8 mouse cellular contexts compared by ENCODE assay signal in genomic region chr13:9826227-9826626, GRCm38 (mm10).
DNase-seq lines count a peak whose midpoint lies in the region; ATAC-seq and TF ChIP-seq lines count a peak whose summit lies in the region.

No protein-coding gene starts in this region.

- no peaks in the 10 kb centered on the region for H3K9me3 ChIP-seq in heart, postnatal 0 days (replicated peaks; ENCODE audit: control insufficient read depth, low read length)
- no peaks in the 10 kb centered on the region for H3K9me3 ChIP-seq in heart, embryonic 10.5 days
- H3K9me3 ChIP-seq in G1E (replicated peaks), result no peaks in the 10 kb centered on the region

- no peak for ATAC-seq in heart, postnatal 0 days (ENCODE audit: insufficient read depth, low read depth)
- no peak for ATAC-seq in G1E (ENCODE audit: extremely low read depth, insufficient number of reproducible peaks, low FRiP score, poor library complexity, severe bottlenecking)
- ATAC-seq in megakaryocyte progenitor cell, adult 5-6 weeks (replicated peaks; ENCODE audit: poor library complexity), result peak; percentile 80

- no peaks in the 10 kb centered on the region for H3K27me3 ChIP-seq in heart, postnatal 0 days (ENCODE audit: control insufficient read depth, insufficient read depth, low read length)
- H3K27me3 ChIP-seq in heart, embryonic 10.5 days (ENCODE audit: insufficient read depth, poor library complexity, severe bottlenecking), result no peaks in the 10 kb centered on the region
- H3K27me3 ChIP-seq in G1E (ENCODE audit: insufficient read depth, low read length), result no peaks in the 10 kb centered on the region

- no peak for TF ChIP-seq POLR2A in embryonic fibroblast, embryonic 13.5 days (IDR thresholded peaks at IDR 0.05; ENCODE audit: low read depth, low read length)

- no peak for DNase-seq in heart, postnatal 0 days (ENCODE audit: low spot score)
- DNase-seq in heart, embryonic 10.5 days (ENCODE audit: low spot score), result no peak
- peak; percentile 20 for DNase-seq in 3T3-L1 (ENCODE audit: low read depth, low spot score)
- no peak for DNase-seq in G1E (ENCODE audit: low spot score)
- DNase-seq in urinary bladder, postnatal 10 days (ENCODE audit: low spot score), result no peak
- no peak for DNase-seq in MN1 (ENCODE audit: low spot score)

- H3K27ac ChIP-seq in heart, postnatal 0 days (ENCODE audit: low read depth), result no peak overlapping the region
- H3K27ac ChIP-seq in heart, embryonic 10.5 days, result no peak overlapping the region
- no peak overlapping the region for H3K27ac ChIP-seq in embryonic fibroblast, embryonic 13.5 days (ENCODE audit: insufficient read depth, low read length)

- no peaks in the 10 kb centered on the region for H3K4me1 ChIP-seq in heart, postnatal 0 days (ENCODE audit: control insufficient read depth, insufficient read depth)
- H3K4me1 ChIP-seq in heart, embryonic 10.5 days, result no peaks in the 10 kb centered on the region
- H3K4me1 ChIP-seq in G1E (ENCODE audit: insufficient read depth, low read depth, low read length), result no peaks in the 10 kb centered on the region
- no peaks in the 10 kb centered on the region for H3K4me1 ChIP-seq in embryonic fibroblast, embryonic 13.5 days (ENCODE audit: control insufficient read depth, insufficient read depth, low read length)

- TF ChIP-seq CTCF in heart, postnatal 0 days (IDR thresholded peaks at IDR 0.05; ENCODE audit: low read depth), result peak; percentile 42
- peak; percentile 70 for TF ChIP-seq CTCF in G1E (IDR thresholded peaks at IDR 0.05; ENCODE audit: low read depth, low read length)
- TF ChIP-seq CTCF in embryonic fibroblast, embryonic 13.5 days (IDR thresholded peaks at IDR 0.05; ENCODE audit: borderline replicate concordance, insufficient read depth, low read length), result 0 out of 2 replicates have a peak, but pooled peaks have one; percentile 14

- H3K36me3 ChIP-seq in heart, postnatal 0 days (replicated peaks; ENCODE audit: control insufficient read depth, insufficient read depth, low read length), result no peaks in the 10 kb centered on the region
- no peaks in the 10 kb centered on the region for H3K36me3 ChIP-seq in heart, embryonic 10.5 days
- H3K36me3 ChIP-seq in G1E (replicated peaks), result no peaks in the 10 kb centered on the region

- no peak overlapping the region for H3K4me3 ChIP-seq in heart, postnatal 0 days (ENCODE audit: low read depth, low read length)
- H3K4me3 ChIP-seq in heart, embryonic 10.5 days, result no peak overlapping the region
- H3K4me3 ChIP-seq in G1E (ENCODE audit: low read depth, low read length), result no peak overlapping the region
- H3K4me3 ChIP-seq in embryonic fibroblast, embryonic 13.5 days (ENCODE audit: insufficient read depth, low read length), result no peak overlapping the region

- H3K9ac ChIP-seq in heart, postnatal 0 days (replicated peaks; ENCODE audit: low read depth, low read length), result no peak overlapping the region

- no peak for TF ChIP-seq EP300 in heart, postnatal 0 days (IDR thresholded peaks at IDR 0.05; ENCODE audit: low read depth)

- no peak overlapping the region for H3K4me2 ChIP-seq in heart, postnatal 0 days (ENCODE audit: low read depth, low read length)

- 66% methylated on average over 5 of the region's 5 CpGs for WGBS in heart, postnatal 0 days
- 69% methylated on average over 5 of the region's 5 CpGs for WGBS in heart, embryonic 10.5 days

Comparison
In these comparisons a context has a peak if more than half of its experiments do, and no peak if none do; other contexts are left out.
1. CTCF ChIP-seq: peak in every context shown above with its lines; median percentile 70 in G1E; 42 in heart, postnatal 0 days; 14 in embryonic fibroblast, embryonic 13.5 days.